Mouse (Mus musculus) adrenal gland, adult 10 weeks (tissue): ENCODE data around the gene Dcp1b. TPM values are rescaled to one million over a fixed set of nuclear protein-coding genes. Genes with fewer than 3 reads are reported as not detected.

Experiments used
- polyA plus RNA-seq: library from polyadenylated mRNA; stranded (reverse); fragments of 350-450 nt; fragmentation: Illumina TruSeq; extraction: RNeasy Lipid Tissue Mini Kit (QIAGEN cat#74804); gene quantifications from one replicate; pipeline ENCODE4 v1.2.3, GENCODE M21; 2014; ENCODE audit warnings: low read depth, low replicate concordance

The Dcp1b gene
- polyA plus RNA-seq = 5.0 TPM

GRCm38 (mm10) chr6:119175078-119175853, at the start of gene Dcp1b:
Dcp1b (plus strand) TSS chr6:119175253.

GRCm38 (mm10) chr6:119196382-119197305, 21.6 kb downstream of the Dcp1b start, which contains the start of gene Cacna1c:
Cacna1c (minus strand) TSS chr6:119196418.

GRCm38 (mm10) chr6:119236241-119236640, 61.2 kb downstream of the Dcp1b start, which contains the start of gene Cacna2d4:
Cacna2d4 (plus strand) TSS chr6:119236526.

Other genes starting within 250 kb of the Dcp1b start
- gene Cacna1c, start 21.2 kb downstream of the Dcp1b start, polyA plus RNA-seq = 27.5 TPM
- not detected for gene Cacna2d4, start 61.3 kb downstream of the Dcp1b start, polyA plus RNA-seq
- gene Lrtm2, start 155.5 kb downstream of the Dcp1b start, polyA plus RNA-seq = not detected
- 120 TPM for gene Adipor2, start 242.5 kb downstream of the Dcp1b start, polyA plus RNA-seq